Mouse (Mus musculus): Measurements from ENCODE around the gene Gucd1.

DNA sequence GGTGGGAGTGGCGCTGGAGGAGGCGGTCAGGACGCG lies 201.1 kb downstream of the Gucd1 start, which contains the start of gene Adora2a:
- TF ChIP-seq POLR2A (IDR thresholded peaks at IDR 0.05; ENCODE audit: low read depth, low read length) (no peak), CTCF (IDR thresholded peaks at IDR 0.05; ENCODE audit: borderline replicate concordance, insufficient read depth, low read length) (no peak)
